Mouse (Mus musculus): ENCODE measurements around the gene Tjap1. TPM values are rescaled to one million over a fixed set of nuclear protein-coding genes. Genes with fewer than 3 reads are reported as not detected.

Tjap1 gene
- total and polyA plus RNA-seq, 2 experiments from 2014 or later: 18.6 to 22.0 TPM

DNA sequence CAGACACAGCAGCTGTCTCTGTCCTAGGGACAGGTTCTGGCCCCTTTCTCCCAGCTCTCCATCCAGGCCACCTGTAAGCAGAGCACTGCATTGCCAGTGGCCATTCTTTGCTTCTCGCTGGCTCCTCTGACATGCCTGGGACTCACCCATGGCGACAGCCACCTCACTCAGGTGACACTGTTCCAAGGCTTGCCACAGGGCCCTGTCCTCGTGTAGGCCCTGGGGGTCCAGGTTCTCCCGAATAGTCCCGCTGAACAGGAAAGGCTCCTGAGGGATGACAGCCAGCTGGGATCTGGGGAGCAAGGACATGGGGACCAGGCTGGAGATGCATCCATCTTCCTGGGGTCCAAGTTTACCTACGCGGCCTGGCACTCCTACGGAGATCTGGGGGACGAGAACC, 21.4 kb upstream of the Tjap1 start:
- H3K36me3 ChIP-seq (ENCODE audit: insufficient read depth, low read length): peaks cover 43% of the 10 kb centered on the region
- no peak for TF ChIP-seq CTCF (IDR thresholded peaks at IDR 0.05)

GRCm38 (mm10) chr17:46301892-46302291, 19.1 kb upstream of the Tjap1 start:
- 78% methylated on average over 12 of the region's 12 CpGs for WGBS
- H3K4me3 ChIP-seq (ENCODE audit: low read depth, low read length): no peak overlapping the region
- TF ChIP-seq CTCF (IDR thresholded peaks at IDR 0.05): no peak
- no peak for ATAC-seq (ENCODE audit: low FRiP score)
- no peaks in the 10 kb centered on the region for H3K9me3 ChIP-seq (ENCODE audit: low read length)
- no peak overlapping the region for H3K9ac ChIP-seq (replicated peaks; ENCODE audit: low read length, poor library complexity, severe bottlenecking)
- DNase-seq (ENCODE audit: low spot score): no peak
- H3K36me3 ChIP-seq (ENCODE audit: insufficient read depth, low read length): peaks cover 40% of the 10 kb centered on the region
- no peak overlapping the region for H3K4me2 ChIP-seq (ENCODE audit: low read depth, low read length, poor library complexity, severe bottlenecking)
- H3K27me3 ChIP-seq (ENCODE audit: insufficient read depth, low read length): no peaks in the 10 kb centered on the region
- no peak overlapping the region for H3K27ac ChIP-seq (ENCODE audit: low read depth, low read length)
- H3K4me1 ChIP-seq (ENCODE audit: insufficient read depth, low read length): no peaks in the 10 kb centered on the region

More for the DNA sequence above, 21.4 kb upstream of the Tjap1 start:
- no peak overlapping the region for H3K27ac ChIP-seq (ENCODE audit: low read depth, low read length)
- no peak for DNase-seq (ENCODE audit: low spot score)
- no peak overlapping the region for H3K4me3 ChIP-seq (ENCODE audit: low read depth, low read length)
- H3K4me1 ChIP-seq (ENCODE audit: insufficient read depth, low read length): no peaks in the 10 kb centered on the region
- no peak for ATAC-seq (ENCODE audit: low FRiP score)
- no peaks in the 10 kb centered on the region for H3K9me3 ChIP-seq (ENCODE audit: low read length)
- WGBS: 90% methylated on average over 9 of the region's 9 CpGs
- H3K4me2 ChIP-seq (ENCODE audit: low read depth, low read length, poor library complexity, severe bottlenecking): no peak overlapping the region
- no peaks in the 10 kb centered on the region for H3K27me3 ChIP-seq (ENCODE audit: insufficient read depth, low read length)
- no peak overlapping the region for H3K9ac ChIP-seq (replicated peaks; ENCODE audit: low read length, poor library complexity, severe bottlenecking)

- Histone ChIP-seq H3K4me2 (ENCODE audit: low read depth, low read length, poor library complexity, severe bottlenecking) (peak overlapping the region; percentile 82), H3K27ac (ENCODE audit: low read depth, low read length) (peak overlapping the region; percentile 87), H3K27me3 (ENCODE audit: insufficient read depth, low read length) (peaks cover 11% of the 10 kb centered on the region), H3K36me3 (ENCODE audit: insufficient read depth, low read length) (peaks cover 19% of the 10 kb centered on the region), H3K4me1 (ENCODE audit: insufficient read depth, low read length) (no peaks in the 10 kb centered on the region), H3K4me3 (ENCODE audit: low read depth, low read length) (peak overlapping the region; percentile 79), H3K9me3 (ENCODE audit: low read length) (no peaks in the 10 kb centered on the region), H3K9ac (replicated peaks; ENCODE audit: low read length, poor library complexity, severe bottlenecking) (peak overlapping the region; percentile 90)
- under 1% methylated on average over 39 of the region's 48 CpGs for WGBS
- TF ChIP-seq CTCF (IDR thresholded peaks at IDR 0.05): peak; percentile 89
- DNase-seq (ENCODE audit: low spot score) (peak; percentile 85), ATAC-seq (ENCODE audit: low FRiP score) (peak; percentile 72)
Observed at GRCm38 (mm10) chr17:46298220-46298913, 15.5 kb upstream of the Tjap1 start.

GRCm38 (mm10) chr17:46297364-46298219, 14.8 kb upstream of the Tjap1 start, which contains the start of gene Dlk2:
Dlk2 (plus strand) TSS chr17:46297421.
- Histone ChIP-seq H3K27me3 (ENCODE audit: insufficient read depth, low read length) (peaks cover 11% of the 10 kb centered on the region), H3K27ac (ENCODE audit: low read depth, low read length) (peak within 1 kb of the TSS; percentile 87), H3K9me3 (ENCODE audit: low read length) (no peaks in the 10 kb centered on the region), H3K4me3 (ENCODE audit: low read depth, low read length) (peak within 1 kb of the TSS; percentile 79), H3K9ac (replicated peaks; ENCODE audit: low read length, poor library complexity, severe bottlenecking) (peak within 1 kb of the TSS; percentile 90), H3K36me3 (ENCODE audit: insufficient read depth, low read length) (peaks cover 11% of the 10 kb centered on the region), H3K4me2 (ENCODE audit: low read depth, low read length, poor library complexity, severe bottlenecking) (peak within 1 kb of the TSS; percentile 82), H3K4me1 (ENCODE audit: insufficient read depth, low read length) (no peaks in the 10 kb centered on the region)
- 0% methylated on average over 30 of the region's 86 CpGs for WGBS
- ATAC-seq (ENCODE audit: low FRiP score): peak; percentile 57
- TF ChIP-seq CTCF (IDR thresholded peaks at IDR 0.05): no peak
- DNase-seq (ENCODE audit: low spot score): peak; percentile 67

DNA sequence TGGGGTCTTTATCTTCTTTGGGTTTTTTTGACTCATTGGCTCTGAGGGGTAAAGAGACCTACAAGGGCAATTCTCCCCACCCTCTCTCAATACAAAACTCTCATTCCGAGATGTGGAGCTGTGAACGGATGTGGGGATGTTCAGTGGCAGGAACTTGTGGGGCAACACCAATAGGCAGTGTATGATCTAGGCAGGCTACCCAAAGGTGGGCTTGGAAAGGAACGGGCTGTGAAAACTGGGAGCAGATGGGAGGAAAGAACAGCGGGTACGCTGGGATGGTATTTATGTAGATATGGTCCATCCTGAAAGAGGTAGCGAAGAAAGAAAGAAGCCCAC, 14.2 kb upstream of the Tjap1 start:
- TF ChIP-seq CTCF (IDR thresholded peaks at IDR 0.05): no peak
- WGBS: 5% methylated on average over 6 of the region's 6 CpGs
- peak overlapping the region; percentile 82 for H3K4me2 ChIP-seq (ENCODE audit: low read depth, low read length, poor library complexity, severe bottlenecking)
- peak overlapping the region; percentile 87 for H3K27ac ChIP-seq (ENCODE audit: low read depth, low read length)
- no peaks in the 10 kb centered on the region for H3K9me3 ChIP-seq (ENCODE audit: low read length)
- DNase-seq (ENCODE audit: low spot score): no peak
- ATAC-seq (ENCODE audit: low FRiP score): no peak
- peak overlapping the region; percentile 90 for H3K9ac ChIP-seq (replicated peaks; ENCODE audit: low read length, poor library complexity, severe bottlenecking)
- peaks cover 7% of the 10 kb centered on the region; the same call in 1 of the 2 replicates for H3K36me3 ChIP-seq (ENCODE audit: insufficient read depth, low read length)
- peak overlapping the region; percentile 79 for H3K4me3 ChIP-seq (ENCODE audit: low read depth, low read length)
- no peaks in the 10 kb centered on the region for H3K4me1 ChIP-seq (ENCODE audit: insufficient read depth, low read length)
- H3K27me3 ChIP-seq (ENCODE audit: insufficient read depth, low read length): peaks cover 11% of the 10 kb centered on the region

- H3K4me3 ChIP-seq (ENCODE audit: low read depth, low read length): peak overlapping the region; percentile 79
- H3K4me2 ChIP-seq (ENCODE audit: low read depth, low read length, poor library complexity, severe bottlenecking): peak overlapping the region; percentile 82
- no peak for DNase-seq (ENCODE audit: low spot score)
- peaks cover 11% of the 10 kb centered on the region for H3K27me3 ChIP-seq (ENCODE audit: insufficient read depth, low read length)
- H3K36me3 ChIP-seq (ENCODE audit: insufficient read depth, low read length): peaks cover 4% of the 10 kb centered on the region; the same call in 1 of the 2 replicates
- H3K9ac ChIP-seq (replicated peaks; ENCODE audit: low read length, poor library complexity, severe bottlenecking): no peak overlapping the region
- H3K9me3 ChIP-seq (ENCODE audit: low read length): no peaks in the 10 kb centered on the region
- WGBS: 50% methylated on average over 6 of the region's 6 CpGs
- ATAC-seq (ENCODE audit: low FRiP score): no peak
- no peak for TF ChIP-seq CTCF (IDR thresholded peaks at IDR 0.05)
- H3K4me1 ChIP-seq (ENCODE audit: insufficient read depth, low read length): no peaks in the 10 kb centered on the region
- peak overlapping the region; percentile 87 for H3K27ac ChIP-seq (ENCODE audit: low read depth, low read length)
Observed at GRCm38 (mm10) chr17:46296601-46297000, 13.8 kb upstream of the Tjap1 start.

All from midbrain, postnatal 0 days (tissue).